8 mouse cellular contexts compared by ENCODE assay signal in genomic region chr16:17928627-17929104, GRCm38 (mm10). TPM values are rescaled to one million over a fixed set of nuclear protein-coding genes. Genes with fewer than 3 reads are reported as not detected.
DNase-seq lines count a peak whose midpoint lies in the region; ATAC-seq lines count a peak whose summit lies in the region.

No protein-coding gene starts in this region.

- peaks cover 10% of the 10 kb centered on the region; the same call in 1 of the 2 replicates for H3K36me3 ChIP-seq in forebrain, embryonic 15.5 days
- H3K36me3 ChIP-seq in hindbrain, embryonic 10.5 days: peaks cover 25% of the 10 kb centered on the region

- peak overlapping the region; percentile 77 for H3K9ac ChIP-seq in forebrain, embryonic 15.5 days (replicated peaks)

- H3K27ac ChIP-seq in forebrain, embryonic 15.5 days (replicated peaks): peak overlapping the region; percentile 83
- H3K27ac ChIP-seq in hindbrain, embryonic 10.5 days: peak overlapping the region; percentile 91

- peaks cover 18% of the 10 kb centered on the region for H3K4me1 ChIP-seq in forebrain, embryonic 15.5 days
- peaks cover 35% of the 10 kb centered on the region for H3K4me1 ChIP-seq in hindbrain, embryonic 10.5 days (replicated peaks)

- peak; percentile 94 for DNase-seq in MN1 (ENCODE audit: low spot score)
- peak; percentile 65 for DNase-seq in cerebellum, adult 11-12 months
- peak; percentile 80 for DNase-seq in hindbrain, embryonic 10.5 days (ENCODE audit: low spot score)
- peak; percentile 61 to 66 for DNase-seq in layer of hippocampus, postnatal 14 days (ENCODE audit: low spot score in 2 of 2)
- DNase-seq in lung, postnatal 25 days (ENCODE audit: low spot score): peak; percentile 89
- DNase-seq in ovary, postnatal 36 days (ENCODE audit: low spot score): peak; percentile 79
- peak; percentile 50 for DNase-seq in urinary bladder, adult 2 months (ENCODE audit: low spot score)

- H3K4me2 ChIP-seq in forebrain, embryonic 15.5 days (replicated peaks): peak overlapping the region; percentile 95

- WGBS in forebrain, embryonic 15.5 days: under 1% methylated on average over 9 of the region's 9 CpGs
- under 1% methylated on average over 9 of the region's 9 CpGs for WGBS in hindbrain, embryonic 10.5 days

- peak; percentile 51 for ATAC-seq in forebrain, embryonic 15.5 days (replicated peaks)

- H3K9me3 ChIP-seq in forebrain, embryonic 15.5 days: no peaks in the 10 kb centered on the region
- H3K9me3 ChIP-seq in hindbrain, embryonic 10.5 days: no peaks in the 10 kb centered on the region

- peak overlapping the region; percentile 78 for H3K4me3 ChIP-seq in forebrain, embryonic 15.5 days
- peak overlapping the region; percentile 94 for H3K4me3 ChIP-seq in hindbrain, embryonic 10.5 days

- H3K27me3 ChIP-seq in forebrain, embryonic 15.5 days: no peaks in the 10 kb centered on the region
- H3K27me3 ChIP-seq in hindbrain, embryonic 10.5 days (ENCODE audit: insufficient read depth, poor library complexity, severe bottlenecking): no peaks in the 10 kb centered on the region; the same call in 1 of the 2 replicates

RNA-seq across cellular contexts. Expression of gene Slc25a1, which starts 0.6 kb away (rescaled TPM):
- 139 and 145 TPM in 2 replicates for polyA plus RNA-seq in forebrain, embryonic 15.5 days (2015; fragmentation: Nextera tagmentation; extraction: Ambion mirVana)
- 115 and 149 TPM in 2 replicates for polyA plus RNA-seq in hindbrain, embryonic 10.5 days (2016; fragmentation: Nextera tagmentation; extraction: Ambion mirVana)
- total RNA-seq in layer of hippocampus, postnatal 14 days (2021): 10 to 100 TPM; 60.4 to 61.2 TPM
- polyA plus RNA-seq in urinary bladder, adult 2 months (2012; rRNA removed): 67.3 and 77.5 TPM in 2 replicates

RNA-seq across cellular contexts. Expression of gene Gsc2, which starts 13.8 kb away (rescaled TPM):
- polyA plus RNA-seq in forebrain, embryonic 15.5 days (2015; fragmentation: Nextera tagmentation; extraction: Ambion mirVana): 0.19 TPM in 1 of 2 replicates, not detected in the other
- 0.17 TPM in 1 of 2 replicates, not detected in the other for polyA plus RNA-seq in hindbrain, embryonic 10.5 days (2016; fragmentation: Nextera tagmentation; extraction: Ambion mirVana)
- total RNA-seq in layer of hippocampus, postnatal 14 days (2021): not detected
- not detected in 2 replicates for polyA plus RNA-seq in urinary bladder, adult 2 months (2012; rRNA removed)

RNA-seq across cellular contexts. Expression of gene Ess2, which starts 17.5 kb away (rescaled TPM):
- 53.5 and 58.1 TPM in 2 replicates for polyA plus RNA-seq in forebrain, embryonic 15.5 days (2015; fragmentation: Nextera tagmentation; extraction: Ambion mirVana)
- 54.5 and 57.4 TPM in 2 replicates for polyA plus RNA-seq in hindbrain, embryonic 10.5 days (2016; fragmentation: Nextera tagmentation; extraction: Ambion mirVana)
- 10 to 100 TPM; 27.8 to 32.2 TPM for total RNA-seq in layer of hippocampus, postnatal 14 days (2021)
- polyA plus RNA-seq in urinary bladder, adult 2 months (2012; rRNA removed): 26.0 and 26.7 TPM in 2 replicates

RNA-seq across cellular contexts. Expression of gene Tssk2, which starts 30.2 kb away (rescaled TPM):
- not detected in 2 replicates for polyA plus RNA-seq in forebrain, embryonic 15.5 days (2015; fragmentation: Nextera tagmentation; extraction: Ambion mirVana)
- not detected in 2 replicates for polyA plus RNA-seq in hindbrain, embryonic 10.5 days (2016; fragmentation: Nextera tagmentation; extraction: Ambion mirVana)
- not detected for total RNA-seq in layer of hippocampus, postnatal 14 days (2021)
- not detected in 2 replicates for polyA plus RNA-seq in urinary bladder, adult 2 months (2012; rRNA removed)

RNA-seq across cellular contexts. Expression of gene Dgcr2, which starts 30.3 kb away (rescaled TPM):
- polyA plus RNA-seq in forebrain, embryonic 15.5 days (2015; fragmentation: Nextera tagmentation; extraction: Ambion mirVana): 99.8 and 99.9 TPM in 2 replicates
- 96.0 and 100 TPM in 2 replicates for polyA plus RNA-seq in hindbrain, embryonic 10.5 days (2016; fragmentation: Nextera tagmentation; extraction: Ambion mirVana)
- 100 to 1,000 TPM; 105 to 111 TPM for total RNA-seq in layer of hippocampus, postnatal 14 days (2021)
- polyA plus RNA-seq in urinary bladder, adult 2 months (2012; rRNA removed): 48.7 and 50.0 TPM in 2 replicates

Comparison
In these comparisons a context has a peak if more than half of its experiments do, and no peak if none do; other contexts are left out.
1. Peak in every context shown above with its lines: DNase-seq, ATAC-seq, H3K4me3 ChIP-seq and H3K27ac ChIP-seq.